Mouse (Mus musculus): ENCODE measurements at regions not wholly inside any gene's neighbourhood (a gene's known extent, or its start where the extent isn't known, plus 50 kb on each side); places are given as distances from the start of the nearest gene placed in this dataset.
A peak's percentile ranks its signal among the peaks of the same experiment; 100 is the strongest.

DNA sequence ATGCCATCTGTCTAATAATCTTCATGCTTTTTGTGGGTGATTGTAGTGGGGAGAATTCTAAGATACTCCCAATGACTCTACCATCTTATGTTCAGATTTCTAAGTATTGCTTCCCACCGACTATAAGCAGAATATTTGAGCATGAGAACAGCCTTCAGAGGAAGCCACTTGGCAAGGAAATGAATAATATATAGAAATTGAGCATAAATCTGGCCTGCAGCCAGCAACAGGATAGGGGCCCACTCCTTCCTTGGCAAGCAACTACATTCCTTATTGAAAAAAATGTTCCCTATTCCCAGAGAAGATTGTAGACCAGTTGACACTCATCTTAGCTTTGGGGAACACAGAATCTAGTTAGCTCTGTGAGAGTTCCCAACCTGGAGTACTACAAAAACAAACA, 591.5 kb upstream of the A1bg start:
- no peak for DNase-seq (ENCODE audit: low read depth, low spot score)

DNA sequence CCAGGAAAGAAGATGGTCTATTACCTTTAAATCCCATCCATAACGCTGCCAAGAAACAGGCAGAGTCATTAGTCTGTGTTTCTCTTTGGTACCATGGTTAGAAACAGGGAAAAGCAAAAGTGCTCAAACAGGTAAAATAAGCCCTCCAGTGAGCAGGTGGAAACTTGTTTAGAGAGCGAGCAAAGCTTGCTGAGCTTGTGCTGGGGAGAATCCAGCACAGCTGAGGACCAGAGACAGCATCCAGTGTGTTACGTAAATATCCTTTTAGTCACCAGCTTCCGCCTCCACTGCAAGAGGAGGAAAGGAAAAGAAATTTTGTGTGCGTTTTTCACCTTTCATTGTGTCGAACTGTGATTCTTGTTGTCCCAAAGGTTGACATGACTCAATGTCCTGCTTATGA, 586.0 kb upstream of the A1bg start:
- no peak for DNase-seq (ENCODE audit: low read depth, low spot score)

DNA sequence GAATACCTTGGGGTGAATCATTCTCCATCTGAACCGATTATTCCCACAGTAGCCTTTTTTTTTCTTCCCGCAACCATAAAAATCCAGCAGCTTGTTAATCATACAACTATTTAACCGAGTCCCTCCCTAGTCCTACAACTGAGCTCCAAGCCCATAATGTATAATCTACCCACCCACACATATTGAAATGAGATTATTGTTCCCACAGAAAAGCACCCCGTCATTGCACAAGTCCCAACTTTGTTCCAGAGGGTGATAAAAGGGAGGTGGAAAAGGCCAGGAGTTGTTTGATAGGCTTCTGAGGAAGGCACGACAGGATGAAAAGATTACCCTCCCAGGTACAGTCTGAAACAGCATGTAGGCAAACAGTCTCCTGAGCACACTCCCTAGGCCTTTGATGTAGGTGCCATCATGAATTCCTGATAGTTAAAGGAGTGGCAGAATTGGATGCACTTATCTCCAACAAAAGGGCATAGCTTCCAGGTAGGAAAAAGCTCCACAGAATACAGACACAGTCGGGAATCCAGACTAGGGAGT, 583.6 kb upstream of the A1bg start:
- no peak for DNase-seq (ENCODE audit: low read depth, low spot score)

DNA sequence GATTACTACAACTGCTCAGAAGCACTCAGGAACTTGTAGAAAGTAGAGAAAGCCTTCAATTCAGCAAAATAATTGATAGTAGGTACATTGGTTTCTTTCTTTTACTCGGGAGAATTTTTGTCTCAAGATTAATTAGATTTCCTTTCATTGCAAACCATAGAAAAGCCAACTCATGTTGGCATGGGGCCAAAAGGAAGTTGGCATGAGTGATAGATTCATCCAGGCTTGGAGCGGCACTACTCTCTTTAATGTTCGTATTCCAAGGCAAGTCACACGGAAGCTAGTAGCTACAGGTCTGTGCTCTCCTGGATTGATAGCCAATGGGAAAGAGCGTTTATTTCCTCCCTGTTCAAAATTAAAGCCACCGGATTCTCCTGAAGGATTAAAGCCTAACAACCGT, 580.6 kb upstream of the A1bg start:
- DNase-seq (ENCODE audit: low read depth, low spot score), result no peak

DNA sequence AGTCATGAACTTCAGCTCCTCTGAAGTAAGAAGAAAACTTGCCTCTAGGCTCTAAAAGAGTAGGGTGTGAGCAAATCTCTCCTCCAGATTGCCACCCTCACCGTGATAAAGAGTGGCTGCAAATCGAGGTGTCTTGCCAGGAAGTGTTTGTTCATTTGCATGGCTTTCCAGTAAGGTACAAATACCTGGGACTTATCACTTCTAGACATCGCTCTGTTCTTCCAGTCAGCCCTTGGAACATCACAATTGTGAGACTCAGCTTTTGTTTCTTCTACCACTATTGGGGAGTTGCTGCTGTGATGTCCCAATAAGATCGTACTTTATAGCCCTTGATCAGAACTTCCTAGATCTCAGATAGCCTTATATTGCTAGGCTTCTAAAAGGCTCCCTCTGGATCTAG, 566.9 kb upstream of the A1bg start:
- DNase-seq (ENCODE audit: low read depth, low spot score), result no peak

DNA sequence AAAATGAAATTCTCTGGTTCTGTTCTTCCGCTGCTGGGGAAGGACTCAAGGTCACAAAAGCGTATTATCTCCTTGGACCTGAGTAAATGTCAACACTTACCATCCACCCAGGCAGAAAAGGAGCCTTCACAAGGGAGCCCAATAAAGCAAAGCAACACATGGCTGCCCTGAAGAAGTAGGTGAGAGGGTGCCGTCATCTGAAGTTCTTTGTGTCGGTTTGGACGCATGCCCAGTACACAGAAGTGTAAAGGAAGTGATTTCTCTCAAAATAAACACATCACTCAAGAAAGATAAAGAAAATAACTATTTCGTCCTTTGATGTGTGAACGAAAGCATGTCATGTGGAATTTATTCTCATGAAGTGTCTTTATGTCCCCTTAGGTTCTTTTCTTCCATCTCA, 559.0 kb upstream of the A1bg start:
- DNase-seq (ENCODE audit: low read depth, low spot score), result no peak

DNA sequence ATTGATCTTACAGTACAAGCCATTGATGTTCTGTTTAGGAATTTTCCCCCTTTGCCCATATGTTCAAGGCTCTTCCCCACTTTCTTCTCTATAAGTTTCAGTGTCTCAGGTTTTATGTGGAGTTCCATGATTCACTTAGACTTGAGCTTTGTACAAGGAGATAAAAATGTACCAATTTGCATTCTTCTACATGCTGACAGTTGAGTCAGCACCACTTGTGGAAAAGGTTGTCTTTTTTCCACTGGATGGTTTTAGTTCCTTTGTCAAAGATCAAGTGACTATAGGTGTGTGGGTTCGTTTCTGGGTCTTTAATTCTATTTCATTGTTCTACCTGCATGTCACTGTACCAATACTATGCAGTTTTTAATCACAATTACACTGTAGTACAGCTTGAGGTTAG, 551.1 kb upstream of the A1bg start:
- no peak for DNase-seq (ENCODE audit: low read depth, low spot score)

DNA sequence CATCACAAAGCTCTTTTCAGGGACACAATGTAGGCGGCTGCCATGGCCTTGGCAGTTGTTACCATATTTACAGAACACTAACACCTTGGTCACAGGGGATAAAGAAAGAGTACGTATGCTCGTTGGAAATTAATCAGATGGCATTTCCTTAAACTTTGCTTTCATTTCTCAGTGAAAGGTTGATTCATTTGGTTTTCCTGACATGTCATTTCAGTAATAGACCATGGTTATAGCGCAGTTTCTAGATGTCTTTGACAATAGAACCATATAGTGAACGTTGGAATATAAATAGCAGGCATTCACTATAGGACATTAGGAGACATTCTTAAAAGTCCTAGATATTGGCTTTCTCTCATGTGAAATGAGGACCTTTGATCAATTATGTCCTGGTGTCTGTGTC, 532.2 kb upstream of the A1bg start:
- no peak for DNase-seq (ENCODE audit: low read depth, low spot score)

DNA sequence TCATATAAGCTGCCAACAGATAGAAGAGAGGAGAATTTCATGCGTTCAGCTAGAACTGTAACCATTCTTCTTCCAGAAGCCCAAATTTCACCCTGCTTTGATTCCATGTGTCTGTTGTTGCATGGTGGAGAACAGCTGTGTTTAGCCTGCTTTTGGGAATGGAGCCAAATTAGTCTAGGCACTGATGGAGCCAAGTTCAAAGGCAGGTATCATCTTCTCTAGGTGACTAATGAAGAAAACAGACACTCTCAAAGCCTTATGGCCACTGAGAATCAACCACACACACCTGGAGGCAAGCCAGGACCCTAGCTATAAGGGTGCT, 531.5 kb upstream of the A1bg start:
- no peak for DNase-seq (ENCODE audit: low read depth, low spot score)

DNA sequence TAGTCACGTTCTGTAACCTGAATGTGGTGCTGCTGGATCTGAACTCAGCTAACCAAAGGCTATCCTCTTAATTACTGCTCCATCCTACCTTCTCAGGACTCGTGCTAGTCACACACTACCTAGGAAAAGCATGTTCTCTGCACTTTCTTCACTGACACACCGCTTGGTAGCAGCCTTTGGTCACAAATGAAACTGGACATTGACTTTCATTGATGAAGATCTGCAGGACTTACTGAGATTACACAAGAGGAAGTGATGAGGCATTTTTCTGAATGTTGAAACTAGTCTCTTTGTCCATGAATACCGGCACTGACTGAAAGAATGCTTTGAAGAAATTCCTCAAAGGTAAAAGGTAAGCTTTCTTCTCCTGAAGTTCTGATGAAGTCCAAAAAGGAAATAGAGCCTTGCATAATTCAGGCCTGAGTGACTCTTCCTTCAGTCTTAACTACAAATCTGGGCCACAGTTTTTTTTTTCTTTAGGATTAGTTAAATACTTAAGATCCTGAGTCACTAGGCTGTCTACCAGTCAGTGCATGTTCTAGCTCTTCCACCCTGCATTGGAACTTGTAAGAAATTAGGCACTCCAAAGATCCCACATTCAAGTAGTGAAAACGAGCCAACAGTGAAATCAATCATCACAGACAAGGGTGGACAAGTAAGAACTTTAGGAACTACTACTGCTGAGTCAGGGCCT, 531.0 kb upstream of the A1bg start:
- no peak for DNase-seq (ENCODE audit: low read depth, low spot score)

DNA sequence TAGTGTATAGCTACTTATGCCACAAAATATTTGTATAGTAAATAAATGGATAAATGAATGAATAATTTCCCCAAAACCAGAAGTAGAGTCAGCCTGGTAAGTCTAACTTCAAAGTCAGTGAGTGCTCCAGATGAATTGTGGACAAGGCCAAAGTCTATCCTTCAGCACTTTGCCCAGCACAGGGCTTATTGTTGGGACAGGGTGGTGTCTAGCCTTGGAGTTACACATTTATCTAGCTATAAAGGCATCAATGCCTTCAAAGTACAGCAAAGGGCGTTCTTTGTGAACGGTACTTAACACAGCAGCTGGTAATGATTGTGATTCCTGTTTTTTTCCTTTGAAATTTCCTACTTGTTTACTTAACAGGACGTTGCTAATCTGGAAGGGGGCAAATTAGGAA, 527.4 kb upstream of the A1bg start:
- peak; percentile 3 for DNase-seq (ENCODE audit: low read depth, low spot score)

DNA sequence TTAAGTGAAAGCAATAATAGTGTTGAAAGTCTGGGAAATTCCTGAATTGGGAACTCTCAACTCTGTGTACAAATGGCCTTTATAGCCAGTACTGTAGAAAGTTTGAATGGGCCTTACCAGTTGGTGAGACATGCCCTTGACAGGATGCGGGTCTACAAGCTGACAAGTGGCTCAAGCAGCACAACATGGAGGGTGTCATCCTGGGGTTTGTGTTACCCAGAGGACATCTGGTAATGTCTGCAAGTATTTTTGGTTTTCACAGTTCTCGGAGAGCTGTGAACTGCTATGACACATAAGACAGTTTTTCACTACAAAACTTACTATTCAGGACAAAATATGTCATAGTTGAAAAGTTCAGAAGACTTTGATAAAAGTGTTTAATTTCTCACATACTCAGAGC, 525.7 kb upstream of the A1bg start:
- no peak for DNase-seq (ENCODE audit: low read depth, low spot score)

DNA sequence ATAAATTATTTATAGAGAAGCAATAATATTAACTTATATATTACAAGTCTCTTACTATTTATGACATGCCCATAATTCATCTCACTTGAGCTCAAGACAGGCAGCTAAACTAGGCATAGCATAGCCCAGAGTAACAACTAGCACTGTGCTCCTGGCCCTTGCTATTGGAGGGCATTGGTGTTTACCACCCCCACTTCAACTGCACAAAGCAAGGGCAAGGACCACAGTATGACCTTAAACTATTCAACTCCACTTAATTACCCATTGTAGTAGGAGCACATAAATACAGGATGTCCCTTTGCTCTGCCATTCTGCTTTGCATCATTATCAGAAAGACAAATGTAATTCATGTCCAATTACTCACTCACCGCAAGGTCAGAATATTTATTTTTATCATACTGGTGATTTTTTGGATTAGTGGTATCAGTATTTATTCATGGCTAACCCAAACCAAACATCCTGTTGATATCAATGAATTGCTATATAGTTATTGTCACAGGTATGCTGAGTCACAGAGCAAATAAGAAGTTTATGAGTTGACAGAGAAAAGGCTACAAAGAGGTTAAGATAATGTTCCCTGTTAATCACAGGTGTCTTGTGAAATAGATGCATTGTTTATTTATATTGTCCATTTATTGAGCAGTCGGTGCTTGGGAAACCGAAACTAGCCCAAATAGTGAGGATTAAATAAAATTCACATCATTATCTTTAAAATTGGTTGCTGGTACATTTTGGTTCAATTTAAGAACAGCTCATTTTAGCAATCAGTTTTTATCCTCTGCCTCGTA, 523.4 kb upstream of the A1bg start:
- DNase-seq (ENCODE audit: low read depth, low spot score), result no peak

DNA sequence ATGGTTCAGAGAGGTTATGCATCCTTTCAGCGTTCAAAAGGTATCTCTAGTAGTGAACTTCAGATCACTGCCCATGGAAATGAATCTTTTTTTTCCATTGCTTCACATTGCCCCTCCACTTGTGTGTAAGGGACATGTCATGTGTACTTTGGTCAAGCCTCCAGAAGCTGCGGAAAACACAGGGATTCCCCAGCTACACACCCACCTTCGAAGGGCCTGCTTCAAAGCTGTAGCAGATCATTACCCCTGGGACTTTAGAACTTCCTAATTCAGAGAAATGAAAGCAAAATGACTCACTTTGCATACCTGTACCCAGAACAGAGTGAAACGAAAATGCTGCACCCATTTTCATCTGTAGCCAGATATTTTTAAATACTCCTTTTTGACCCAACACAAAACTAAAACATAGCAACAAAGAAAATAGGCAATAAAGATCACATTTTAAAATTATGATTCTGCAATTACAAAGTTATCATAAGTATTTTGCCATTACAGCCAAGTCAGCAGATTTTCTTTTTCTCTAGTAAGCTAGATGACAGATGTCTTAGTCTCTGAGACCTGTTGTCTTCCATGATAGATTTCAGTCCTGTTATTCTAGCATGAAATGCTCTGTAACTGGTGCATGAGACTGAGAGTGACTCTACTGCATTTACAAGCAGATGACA, 519.1 kb upstream of the A1bg start:
- DNase-seq (ENCODE audit: low read depth, low spot score), result no peak

DNA sequence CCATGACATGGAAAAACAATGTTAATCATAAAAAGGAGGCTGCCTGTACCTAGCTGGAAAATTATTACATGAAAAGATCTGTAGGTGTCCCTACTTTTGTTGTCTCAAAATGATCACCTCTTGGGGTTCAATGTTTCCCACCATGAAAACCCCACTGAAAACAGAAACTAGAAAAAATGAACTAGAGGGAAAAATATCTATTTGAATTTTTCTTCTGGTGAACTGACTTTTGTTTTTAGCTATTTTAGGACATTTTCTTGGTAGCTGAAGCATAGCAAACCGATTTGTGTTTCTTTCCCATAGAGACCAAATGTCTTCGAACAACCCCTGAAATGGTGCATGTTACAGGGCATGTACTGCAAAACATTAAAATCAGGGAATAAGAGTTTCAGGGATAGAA, 518.2 kb upstream of the A1bg start:
- no peak for DNase-seq (ENCODE audit: low read depth, low spot score)

DNA sequence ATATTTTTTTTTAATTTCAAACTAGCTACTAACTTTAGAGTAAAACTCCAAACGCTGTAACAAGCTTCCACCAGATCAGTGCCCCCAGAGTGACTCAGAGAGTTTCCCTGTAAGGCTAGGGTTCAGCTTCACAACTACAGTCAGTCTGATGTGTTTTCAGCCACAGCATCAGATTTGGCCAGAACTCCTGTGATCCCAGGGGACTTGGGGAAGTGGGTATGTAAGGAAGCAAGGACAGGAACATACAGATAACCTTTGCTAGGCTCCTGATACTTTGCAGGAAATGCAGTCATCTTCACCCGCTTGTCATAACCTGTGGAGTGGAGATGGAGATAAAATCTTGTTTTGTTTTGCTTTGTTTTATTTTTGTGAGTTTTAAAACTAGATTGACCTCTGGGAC, 517.5 kb upstream of the A1bg start:
- no peak for DNase-seq (ENCODE audit: low read depth, low spot score)

DNA sequence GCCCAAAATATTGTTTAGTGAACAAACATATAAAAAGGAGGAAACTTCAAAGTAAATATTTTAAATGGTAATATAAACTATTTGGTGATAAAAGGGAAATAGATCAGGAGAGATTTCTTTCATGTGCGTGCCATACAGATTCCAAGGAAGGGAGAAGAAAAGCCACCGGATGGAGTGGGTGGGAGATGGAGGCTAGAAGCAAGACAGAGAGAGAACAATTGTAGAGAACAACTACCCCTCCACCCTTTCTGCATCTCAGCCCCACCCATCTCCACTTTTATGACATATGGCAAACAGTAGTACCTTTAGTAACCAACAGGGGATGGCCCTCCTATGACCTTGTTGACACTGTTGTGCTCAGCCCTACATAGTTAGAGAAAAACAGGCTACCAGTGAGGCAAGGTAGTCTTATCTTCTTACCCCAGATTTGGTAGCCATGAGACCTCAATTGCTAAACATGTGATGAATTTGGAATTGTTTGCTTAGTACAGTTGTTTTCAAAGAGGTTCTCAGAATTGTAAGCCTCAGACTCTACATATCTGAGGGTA, 516.9 kb upstream of the A1bg start:
- peak; percentile 3 for DNase-seq (ENCODE audit: low read depth, low spot score)

DNA sequence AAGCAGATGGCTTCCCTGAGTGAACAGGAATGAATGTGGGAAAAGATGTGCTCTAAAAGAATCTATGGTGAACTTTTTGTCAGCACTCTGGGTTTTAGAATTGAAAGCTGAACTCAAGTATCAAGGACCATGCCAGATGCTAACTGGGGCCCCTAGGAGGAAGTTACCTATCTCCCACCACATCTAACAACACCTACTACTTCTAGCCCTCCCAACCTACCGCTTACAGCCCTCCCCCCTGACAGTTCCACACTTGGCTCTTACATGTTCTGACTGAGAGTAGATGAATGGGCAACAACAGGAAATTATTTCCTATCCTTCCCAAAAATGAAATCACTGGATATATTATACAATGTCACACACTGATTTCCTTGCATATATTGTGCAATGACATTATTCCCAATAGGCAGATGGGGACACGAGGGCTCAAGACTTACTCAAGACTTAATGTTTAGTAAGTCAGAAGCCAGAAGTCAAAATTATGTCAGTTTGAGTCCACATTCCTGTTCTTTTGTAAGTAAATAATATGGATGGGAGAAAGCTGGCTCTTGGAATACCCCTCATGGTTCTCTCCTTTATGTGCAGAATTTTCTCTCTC, 506.1 kb upstream of the A1bg start:
- no peak for DNase-seq (ENCODE audit: low read depth, low spot score)

DNA sequence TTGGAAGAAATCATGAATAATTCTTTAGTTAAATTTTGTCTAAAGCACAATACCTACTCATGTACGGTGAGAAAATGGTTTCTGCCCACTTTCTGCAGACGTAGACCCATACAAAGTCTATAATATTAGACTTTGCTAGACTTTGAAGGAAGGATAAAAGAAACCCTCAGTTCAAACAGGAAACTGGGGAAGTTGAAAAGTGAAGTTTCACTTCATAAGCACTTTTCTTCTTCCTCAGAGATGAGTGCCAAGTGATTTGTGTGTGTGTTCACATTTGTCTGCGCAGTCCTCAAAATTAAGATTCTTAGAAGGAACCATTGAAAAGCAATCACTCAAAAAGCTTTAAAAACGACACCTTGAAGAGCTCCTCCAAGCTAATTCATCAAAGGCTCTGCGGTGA, 500.2 kb upstream of the A1bg start:
- DNase-seq (ENCODE audit: low read depth, low spot score), result no peak

DNA sequence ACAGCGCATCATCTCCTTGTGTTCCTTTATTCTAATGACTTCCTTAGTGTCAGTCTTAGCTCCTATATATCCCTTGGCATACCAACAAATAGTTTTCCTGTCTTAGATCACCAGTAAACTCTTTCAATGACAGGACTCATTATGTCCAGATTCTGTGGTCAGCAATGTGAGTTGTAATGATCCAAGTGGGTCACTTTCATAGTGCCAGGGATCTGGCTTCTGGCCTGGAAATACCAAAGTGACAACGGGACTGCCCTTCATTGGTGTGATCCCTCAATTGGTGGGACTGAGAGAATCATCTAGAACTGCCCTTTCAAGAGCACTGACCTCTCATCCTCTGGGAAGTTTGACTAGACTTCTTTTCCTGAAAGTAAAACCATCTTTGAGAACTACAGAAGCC, 494.7 kb upstream of the A1bg start:
- no peak for DNase-seq (ENCODE audit: low read depth, low spot score)

DNA sequence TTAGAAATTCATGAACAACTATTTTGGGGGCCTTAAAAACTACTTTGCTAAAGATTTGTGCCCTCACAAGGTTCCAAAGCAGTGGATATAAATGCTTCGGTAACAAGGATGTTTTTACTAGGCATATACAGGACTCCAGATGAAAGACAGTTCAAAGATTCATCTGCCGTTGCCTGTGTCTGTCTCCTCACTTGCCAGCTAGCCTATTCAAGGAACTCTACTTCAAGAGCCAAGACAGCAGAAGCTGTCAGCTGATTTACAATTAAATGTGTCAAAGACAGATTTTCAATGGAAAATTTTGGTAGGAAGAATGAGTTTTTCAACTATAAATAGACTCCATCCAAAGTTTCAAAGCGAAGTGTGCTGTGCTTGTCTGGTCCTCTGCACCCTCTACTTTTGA, 494.0 kb upstream of the A1bg start:
- no peak for DNase-seq (ENCODE audit: low read depth, low spot score)

DNA sequence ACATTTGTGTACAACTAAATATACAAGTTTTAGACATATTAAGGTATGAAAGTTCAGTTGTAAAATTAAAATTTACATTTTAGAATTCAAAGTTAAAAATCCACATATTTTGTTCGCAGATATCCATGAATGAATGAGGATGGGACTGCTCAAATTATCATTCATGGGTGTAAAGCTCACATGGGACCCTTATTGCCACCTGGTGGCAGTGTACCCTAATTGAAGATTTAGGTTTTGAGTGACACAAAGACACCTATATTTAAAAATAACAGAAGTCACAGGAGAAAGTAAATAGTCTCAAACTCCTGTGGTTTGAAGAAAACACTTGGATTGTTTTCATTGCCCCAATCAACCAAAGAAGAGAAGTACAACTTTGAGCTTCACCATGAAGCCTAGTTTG, 492.8 kb upstream of the A1bg start:
- no peak for DNase-seq (ENCODE audit: low read depth, low spot score)

Measured in WW6 (cell line).